Mouse (Mus musculus): ENCODE measurements at regions not wholly inside any gene's neighbourhood (a gene's known extent, or its start where the extent isn't known, plus 50 kb on each side); places are given as distances from the start of the nearest gene placed in this dataset.

DNA sequence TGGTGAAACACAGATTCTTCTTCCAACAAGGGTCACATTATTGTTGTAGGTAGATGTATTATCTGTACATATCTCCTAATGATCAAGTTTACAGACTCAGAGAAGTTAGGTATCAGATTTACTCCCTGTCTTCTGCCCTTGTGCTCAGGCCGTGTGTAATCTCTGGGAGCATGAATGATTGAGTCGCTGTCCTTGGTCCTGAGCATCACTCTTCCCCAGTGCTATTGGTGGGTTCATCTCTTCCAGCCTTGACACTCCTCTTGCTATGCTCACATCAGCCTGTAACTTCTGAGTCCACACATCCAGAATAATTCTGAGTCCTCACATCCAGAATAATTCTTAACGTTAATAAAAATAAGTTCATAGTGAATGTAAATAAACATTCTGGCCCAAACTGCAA, 295.6 kb downstream of the Basp1 start:
- no peak for ATAC-seq (ENCODE audit: insufficient number of reproducible peaks, insufficient read depth, low FRiP score, low read depth)

GRCm38 (mm10) chr15:25102727-25103126, 310.8 kb downstream of the Basp1 start:
- Histone ChIP-seq H3K4me1 (ENCODE audit: control insufficient read depth in 2 of 2, insufficient read depth in 2 of 2, low read length in 2 of 2) (no peaks in the 10 kb centered on the region), H3K4me2 (ENCODE audit: low read length) (no peak overlapping the region), H3K27me3 (ENCODE audit: control insufficient read depth, insufficient read depth, low read length) (no peaks in the 10 kb centered on the region), H3K9ac (ENCODE audit: low read length) (no peak overlapping the region), H3K36me3 (ENCODE audit: control insufficient read depth, insufficient read depth, low read length) (no peaks in the 10 kb centered on the region), H3K27ac (replicated peaks in 1 of 2; ENCODE audit: control insufficient read depth in 1 of 2, insufficient read depth in 1 of 2, low read depth in 2 of 2, low read length in 2 of 2) (no peak overlapping the region), H3K4me3 (ENCODE audit: control insufficient read depth in 1 of 2, insufficient read depth in 1 of 2, low read depth in 1 of 2, low read length in 2 of 2) (no peak overlapping the region), H3K9me3 (ENCODE audit: control insufficient read depth, low read length) (no peaks in the 10 kb centered on the region)
- no peak for ATAC-seq (ENCODE audit: insufficient number of reproducible peaks, insufficient read depth, low FRiP score, low read depth)
- 83% methylated on average over 5 of the region's 5 CpGs for WGBS

More for the DNA sequence above, 295.6 kb downstream of the Basp1 start:
- Histone ChIP-seq H3K4me1 (ENCODE audit: control insufficient read depth in 2 of 2, insufficient read depth in 2 of 2, low read length in 2 of 2) (no peaks in the 10 kb centered on the region), H3K4me2 (ENCODE audit: low read length) (no peak overlapping the region), H3K9ac (ENCODE audit: low read length) (no peak overlapping the region), H3K36me3 (ENCODE audit: control insufficient read depth, insufficient read depth, low read length) (no peaks in the 10 kb centered on the region), H3K4me3 (ENCODE audit: control insufficient read depth in 1 of 2, insufficient read depth in 1 of 2, low read depth in 1 of 2, low read length in 2 of 2) (no peak overlapping the region), H3K27ac (replicated peaks in 1 of 2; ENCODE audit: control insufficient read depth in 1 of 2, insufficient read depth in 1 of 2, low read depth in 2 of 2, low read length in 2 of 2) (no peak overlapping the region), H3K27me3 (ENCODE audit: control insufficient read depth, insufficient read depth, low read length) (no peaks in the 10 kb centered on the region), H3K9me3 (ENCODE audit: control insufficient read depth, low read length) (no peaks in the 10 kb centered on the region)
- WGBS, result 32% methylated on average over 3 of the region's 3 CpGs

DNA sequence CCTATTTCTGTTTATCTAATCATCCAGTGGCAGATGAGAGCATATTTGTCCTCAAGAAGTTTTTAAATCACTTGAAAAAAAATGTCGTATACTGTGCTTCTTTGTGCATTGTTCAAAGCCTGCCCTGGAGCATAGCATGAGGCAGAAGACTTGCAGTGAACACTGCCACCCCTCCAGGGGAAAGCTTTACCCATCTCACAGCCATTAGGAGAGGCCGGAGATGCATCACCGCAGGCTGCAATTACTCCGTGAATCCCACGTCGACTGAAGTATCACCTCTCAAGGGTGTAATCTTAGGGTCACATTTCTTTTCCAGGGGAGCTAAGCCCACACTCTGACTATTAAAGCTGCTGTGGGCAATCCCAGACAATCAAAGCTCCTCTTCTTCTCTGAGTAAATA, 319.8 kb downstream of the Basp1 start:
- Histone ChIP-seq H3K9me3 (ENCODE audit: control insufficient read depth, low read length) (no peaks in the 10 kb centered on the region), H3K9ac (ENCODE audit: low read length) (no peak overlapping the region), H3K4me1 (ENCODE audit: control insufficient read depth in 2 of 2, insufficient read depth in 2 of 2, low read length in 2 of 2) (no peaks in the 10 kb centered on the region), H3K4me3 (ENCODE audit: control insufficient read depth in 1 of 2, insufficient read depth in 1 of 2, low read depth in 1 of 2, low read length in 2 of 2) (no peak overlapping the region), H3K27ac (replicated peaks in 1 of 2; ENCODE audit: control insufficient read depth in 1 of 2, insufficient read depth in 1 of 2, low read depth in 2 of 2, low read length in 2 of 2) (no peak overlapping the region), H3K36me3 (ENCODE audit: control insufficient read depth, insufficient read depth, low read length) (no peaks in the 10 kb centered on the region), H3K4me2 (ENCODE audit: low read length) (no peak overlapping the region), H3K27me3 (ENCODE audit: control insufficient read depth, insufficient read depth, low read length) (no peaks in the 10 kb centered on the region)
- 26% methylated on average over 6 of the region's 6 CpGs for WGBS
- ATAC-seq (ENCODE audit: insufficient number of reproducible peaks, insufficient read depth, low FRiP score, low read depth), result no peak

DNA sequence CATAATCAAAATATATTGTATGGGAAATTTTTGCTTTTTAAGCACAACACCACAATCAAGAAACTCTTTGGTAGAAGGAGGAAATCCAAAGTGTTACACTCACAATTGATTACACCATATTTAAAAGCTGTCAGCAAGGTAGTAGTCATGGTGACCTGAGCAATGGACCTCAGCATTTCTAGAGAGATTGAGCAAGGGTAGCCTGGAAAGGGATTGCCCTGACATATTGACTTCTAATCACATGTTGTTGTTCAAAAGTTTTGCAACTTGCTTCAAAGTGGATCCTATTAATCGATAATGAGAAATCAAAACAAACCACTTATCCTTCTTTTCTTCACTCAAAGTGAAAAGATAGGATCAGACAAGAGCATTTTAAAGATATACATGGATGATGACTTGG, 343.9 kb downstream of the Basp1 start:
- Histone ChIP-seq H3K27me3 (ENCODE audit: control insufficient read depth, insufficient read depth, low read length) (no peaks in the 10 kb centered on the region), H3K27ac (replicated peaks in 1 of 2; ENCODE audit: control insufficient read depth in 1 of 2, insufficient read depth in 1 of 2, low read depth in 2 of 2, low read length in 2 of 2) (no peak overlapping the region), H3K9me3 (ENCODE audit: control insufficient read depth, low read length) (no peaks in the 10 kb centered on the region), H3K36me3 (ENCODE audit: control insufficient read depth, insufficient read depth, low read length) (no peaks in the 10 kb centered on the region), H3K4me3 (ENCODE audit: control insufficient read depth in 1 of 2, insufficient read depth in 1 of 2, low read depth in 1 of 2, low read length in 2 of 2) (no peak overlapping the region), H3K9ac (ENCODE audit: low read length) (no peak overlapping the region), H3K4me2 (ENCODE audit: low read length) (no peak overlapping the region), H3K4me1 (ENCODE audit: control insufficient read depth in 2 of 2, insufficient read depth in 2 of 2, low read length in 2 of 2) (no peaks in the 10 kb centered on the region)
- no peak for ATAC-seq (ENCODE audit: insufficient number of reproducible peaks, insufficient read depth, low FRiP score, low read depth)
- 73% methylated on average over 1 of the region's 1 CpGs for WGBS

GRCm38 (mm10) chr15:25059347-25059746, 354.2 kb downstream of the Basp1 start:
- Histone ChIP-seq H3K27me3 (ENCODE audit: control insufficient read depth, insufficient read depth, low read length) (no peaks in the 10 kb centered on the region), H3K4me3 (ENCODE audit: control insufficient read depth in 1 of 2, insufficient read depth in 1 of 2, low read depth in 1 of 2, low read length in 2 of 2) (no peak overlapping the region), H3K9ac (ENCODE audit: low read length) (no peak overlapping the region), H3K36me3 (ENCODE audit: control insufficient read depth, insufficient read depth, low read length) (no peaks in the 10 kb centered on the region), H3K4me1 (ENCODE audit: control insufficient read depth in 2 of 2, insufficient read depth in 2 of 2, low read length in 2 of 2) (no peaks in the 10 kb centered on the region), H3K9me3 (ENCODE audit: control insufficient read depth, low read length) (no peaks in the 10 kb centered on the region), H3K4me2 (ENCODE audit: low read length) (no peak overlapping the region), H3K27ac (replicated peaks in 1 of 2; ENCODE audit: control insufficient read depth in 1 of 2, insufficient read depth in 1 of 2, low read depth in 2 of 2, low read length in 2 of 2) (no peak overlapping the region)
- no peak for ATAC-seq (ENCODE audit: insufficient number of reproducible peaks, insufficient read depth, low FRiP score, low read depth)

- H3K9me3 ChIP-seq (ENCODE audit: control insufficient read depth, low read length), result no peaks in the 10 kb centered on the region
- no peaks in the 10 kb centered on the region for H3K27me3 ChIP-seq (ENCODE audit: control insufficient read depth, insufficient read depth, low read length)
- WGBS, result 28% methylated on average over 1 of the region's 1 CpGs
- H3K36me3 ChIP-seq (ENCODE audit: control insufficient read depth, insufficient read depth, low read length), result no peaks in the 10 kb centered on the region
- no peak overlapping the region for H3K9ac ChIP-seq (ENCODE audit: low read length)
- no peak overlapping the region for H3K27ac ChIP-seq (replicated peaks in 1 of 2; ENCODE audit: control insufficient read depth in 1 of 2, insufficient read depth in 1 of 2, low read depth in 2 of 2, low read length in 2 of 2)
- no peaks in the 10 kb centered on the region for H3K4me1 ChIP-seq (ENCODE audit: control insufficient read depth in 2 of 2, insufficient read depth in 2 of 2, low read length in 2 of 2)
- H3K4me2 ChIP-seq (ENCODE audit: low read length), result no peak overlapping the region
- no peak for ATAC-seq (ENCODE audit: insufficient number of reproducible peaks, insufficient read depth, low FRiP score, low read depth)
- no peak overlapping the region for H3K4me3 ChIP-seq (ENCODE audit: control insufficient read depth in 1 of 2, insufficient read depth in 1 of 2, low read depth in 1 of 2, low read length in 2 of 2)
Measured at GRCm38 (mm10) chr15:25047875-25048274, 365.7 kb downstream of the Basp1 start.

DNA sequence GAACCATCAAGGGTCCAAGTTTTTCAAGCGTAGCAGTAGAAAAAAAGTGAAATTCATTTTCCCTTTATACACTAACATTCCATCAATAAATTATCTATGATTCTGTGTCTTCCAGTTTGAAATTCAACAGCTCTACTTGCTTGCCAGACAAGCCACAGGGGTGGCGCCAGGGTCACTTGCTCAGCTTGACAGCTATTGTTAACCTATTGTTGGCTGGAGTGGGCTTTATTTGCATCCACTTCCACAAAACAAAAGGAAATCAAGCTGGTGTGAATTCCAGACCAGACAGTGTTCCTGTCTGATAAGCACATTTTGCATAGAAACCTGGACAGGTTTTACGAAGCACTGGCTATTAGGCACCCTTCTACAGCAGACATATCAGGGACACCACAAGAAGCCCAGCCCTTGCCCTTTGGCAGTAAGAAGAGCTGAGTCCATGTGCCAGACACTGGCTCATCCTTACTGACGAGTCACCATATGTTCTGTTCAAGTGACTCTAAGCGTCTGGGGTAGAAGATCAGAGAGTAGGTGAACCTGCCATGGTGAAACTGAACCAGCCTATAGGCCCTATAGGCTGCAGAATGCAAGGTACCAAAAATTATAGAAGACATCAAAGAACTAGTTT, 366.9 kb downstream of the Basp1 start:
- H3K4me3 ChIP-seq (ENCODE audit: control insufficient read depth in 1 of 2, insufficient read depth in 1 of 2, low read depth in 1 of 2, low read length in 2 of 2), result no peak overlapping the region
- H3K27ac ChIP-seq (replicated peaks in 1 of 2; ENCODE audit: control insufficient read depth in 1 of 2, insufficient read depth in 1 of 2, low read depth in 2 of 2, low read length in 2 of 2), result no peak overlapping the region
- ATAC-seq (ENCODE audit: insufficient number of reproducible peaks, insufficient read depth, low FRiP score, low read depth), result no peak
- H3K9ac ChIP-seq (ENCODE audit: low read length), result no peak overlapping the region
- no peaks in the 10 kb centered on the region for H3K27me3 ChIP-seq (ENCODE audit: control insufficient read depth, insufficient read depth, low read length)
- no peak overlapping the region for H3K4me2 ChIP-seq (ENCODE audit: low read length)
- WGBS, result 55% methylated on average over 5 of the region's 5 CpGs
- no peaks in the 10 kb centered on the region for H3K36me3 ChIP-seq (ENCODE audit: control insufficient read depth, insufficient read depth, low read length)
- no peaks in the 10 kb centered on the region for H3K4me1 ChIP-seq (ENCODE audit: control insufficient read depth in 2 of 2, insufficient read depth in 2 of 2, low read length in 2 of 2)
- no peaks in the 10 kb centered on the region for H3K9me3 ChIP-seq (ENCODE audit: control insufficient read depth, low read length)

- no peak overlapping the region for H3K4me3 ChIP-seq (ENCODE audit: control insufficient read depth in 1 of 2, insufficient read depth in 1 of 2, low read depth in 1 of 2, low read length in 2 of 2)
- ATAC-seq (ENCODE audit: insufficient number of reproducible peaks, insufficient read depth, low FRiP score, low read depth), result no peak
- WGBS, result 80% methylated on average over 3 of the region's 3 CpGs
- no peaks in the 10 kb centered on the region for H3K4me1 ChIP-seq (ENCODE audit: control insufficient read depth in 2 of 2, insufficient read depth in 2 of 2, low read length in 2 of 2)
- no peaks in the 10 kb centered on the region for H3K27me3 ChIP-seq (ENCODE audit: control insufficient read depth, insufficient read depth, low read length)
- no peaks in the 10 kb centered on the region for H3K36me3 ChIP-seq (ENCODE audit: control insufficient read depth, insufficient read depth, low read length)
- no peak overlapping the region for H3K27ac ChIP-seq (replicated peaks in 1 of 2; ENCODE audit: control insufficient read depth in 1 of 2, insufficient read depth in 1 of 2, low read depth in 2 of 2, low read length in 2 of 2)
- H3K9me3 ChIP-seq (ENCODE audit: control insufficient read depth, low read length), result no peaks in the 10 kb centered on the region
- no peak overlapping the region for H3K4me2 ChIP-seq (ENCODE audit: low read length)
- H3K9ac ChIP-seq (ENCODE audit: low read length), result no peak overlapping the region
Measured at GRCm38 (mm10) chr15:25036231-25036630, 377.3 kb downstream of the Basp1 start.
